32 mouse cellular contexts compared by ENCODE assay signal in genomic region chr3:37152274-37152673, GRCm38 (mm10). TPM values are rescaled to one million over a fixed set of nuclear protein-coding genes. Genes with fewer than 3 reads are reported as not detected.
A peak's percentile ranks its signal among the peaks of the same experiment; 100 is the strongest.
DNase-seq lines count a peak whose midpoint lies in the region; ATAC-seq and TF ChIP-seq lines count a peak whose summit lies in the region.
"Had no signal": no experiment of that assay in that cellular context is flagged by ENCODE, and none has a peak within 500 bp of the region (broad histone marks: within the 10 kb centered on the region; RNA-seq: fewer than 3 reads in every experiment).

No protein-coding gene starts in this region.

- no peak overlapping the region for H3K4me3 ChIP-seq in heart, embryonic 12.5 days
- H3K4me3 ChIP-seq in left cerebral cortex, adult 2 months: no peak overlapping the region
- H3K4me3 ChIP-seq: embryonic facial prominence, embryonic 13.5 days; erythroblast, embryonic 14.5 days; forebrain, embryonic 12.5 days; gastrocnemius, adult 2 months; intestine, embryonic 15.5 days; layer of hippocampus, adult 2 months; limb, embryonic 12.5 days had no signal

- no peaks in the 10 kb centered on the region for H3K27me3 ChIP-seq in heart, embryonic 12.5 days (replicated peaks)
- H3K27me3 ChIP-seq: embryonic facial prominence, embryonic 13.5 days; forebrain, embryonic 12.5 days; intestine, embryonic 15.5 days; limb, embryonic 12.5 days had no signal

- 82% methylated on average over 10 of the region's 10 CpGs for WGBS in heart, embryonic 12.5 days

- peak; percentile 82 for DNase-seq in heart, adult 11 months
- DNase-seq in thymus, postnatal 0 days (ENCODE audit: low spot score): peak; percentile 46
- no peak for DNase-seq in thymus, adult 18-20 months
- peak; percentile 82 for DNase-seq in naive thymus-derived CD4-positive, alpha-beta T cell, adult 2 months (ENCODE audit: low read depth)
- DNase-seq in right cerebral cortex, postnatal 25 days: no peak
- no peak for DNase-seq in left cerebral cortex, adult 2 months (ENCODE audit: extremely low spot score in 1 of 2, low spot score in 2 of 2)
- DNase-seq: adrenal gland, postnatal 25 days; cerebellum, adult 8-10 months; cerebellum, postnatal 36 days; embryo, embryonic 11 days; gastrocnemius, adult 2 months; heart, postnatal 4 days; kidney, adult 9 months; kidney, postnatal 25 days; layer of hippocampus, postnatal 36 days; lung, adult 18-20 months; lung, postnatal 4 days; right cerebral cortex, postnatal 14 days had no signal

- H3K4me2 ChIP-seq in heart, embryonic 12.5 days: no peak overlapping the region
- H3K4me2 ChIP-seq: embryonic facial prominence, embryonic 13.5 days; forebrain, embryonic 12.5 days; hindbrain, embryonic 14.5 days; intestine, embryonic 15.5 days; limb, embryonic 12.5 days; liver, embryonic 11.5 days had no signal

- no peak for ATAC-seq in heart, embryonic 12.5 days (ENCODE audit: insufficient number of reproducible peaks, low FRiP score)
- peak; percentile 79 for ATAC-seq in CD4-positive, CD25-positive, alpha-beta regulatory T cell, adult 4 months
- ATAC-seq: intestine, embryonic 15.5 days had no signal

- peaks cover 17% of the 10 kb centered on the region for H3K4me1 ChIP-seq in heart, embryonic 12.5 days (replicated peaks)
- H3K4me1 ChIP-seq: embryonic facial prominence, embryonic 13.5 days; forebrain, embryonic 12.5 days; intestine, embryonic 15.5 days had no signal

- TF ChIP-seq CTCF in left cerebral cortex, adult 2 months (IDR thresholded peaks at IDR 0.05): no peak

- no peaks in the 10 kb centered on the region for H3K9me3 ChIP-seq in heart, embryonic 12.5 days (replicated peaks)
- H3K9me3 ChIP-seq: embryonic facial prominence, embryonic 13.5 days; forebrain, embryonic 12.5 days; intestine, embryonic 15.5 days; limb, embryonic 12.5 days had no signal

- intact Hi-C loops in left cerebral cortex, adult 2 months (cut with DNase I): no loop called here

- no peak overlapping the region for H3K9ac ChIP-seq in heart, embryonic 12.5 days
- H3K9ac ChIP-seq: embryonic facial prominence, embryonic 13.5 days; forebrain, embryonic 12.5 days; hindbrain, embryonic 14.5 days; intestine, embryonic 15.5 days; limb, embryonic 12.5 days had no signal

- no peaks in the 10 kb centered on the region for H3K36me3 ChIP-seq in heart, embryonic 12.5 days
- H3K36me3 ChIP-seq: embryonic facial prominence, embryonic 13.5 days; forebrain, embryonic 12.5 days; intestine, embryonic 15.5 days; limb, embryonic 12.5 days had no signal

- H3K27ac ChIP-seq in heart, embryonic 12.5 days (ENCODE audit: poor library complexity, severe bottlenecking): no peak overlapping the region
- H3K27ac ChIP-seq in left cerebral cortex, adult 2 months: no peak overlapping the region
- H3K27ac ChIP-seq: embryonic facial prominence, embryonic 13.5 days; forebrain, embryonic 12.5 days; gastrocnemius, adult 2 months; hindbrain, embryonic 14.5 days; intestine, embryonic 15.5 days; layer of hippocampus, adult 2 months; limb, embryonic 12.5 days had no signal

RNA-seq across cellular contexts. Expression of gene Il2, which starts 26.5 kb away (rescaled TPM):
- 0.30 and 0.32 TPM in 2 replicates for polyA plus RNA-seq in heart, embryonic 12.5 days (2016; fragmentation: Nextera tagmentation; extraction: Ambion mirVana)
- polyA plus RNA-seq in thymus, postnatal 0 days (2015; fragmentation: Nextera tagmentation; extraction: Ambion mirVana): 0.69 and 0.87 TPM in 2 replicates
- polyA plus RNA-seq in CD4-positive, CD25-positive, alpha-beta regulatory T cell, adult 4 months (2017; shearing (Covaris generic)): 1 to 10 TPM in 1 of 2 experiments, under 1 TPM in 1; 0.60 to 1.0 TPM
- total RNA-seq in left cerebral cortex, adult 2 months (2021): not detected
- total RNA-seq: adrenal gland, postnatal 25 days; gastrocnemius, adult 2 months; gastrocnemius, postnatal 4 days; heart, postnatal 4 days; layer of hippocampus, adult 2 months; layer of hippocampus, postnatal 36 days; left cerebral cortex, postnatal 14 days; MEL; midbrain, postnatal 0 days had no signal
- polyA plus RNA-seq: erythroblast, embryonic 14.5 days had no signal

Comparison
In these comparisons a context has a peak if more than half of its experiments do, and no peak if none do; other contexts are left out.
1. DNase-seq: peak in heart, adult 11 months (single experiment), thymus, postnatal 0 days (single experiment) and naive thymus-derived CD4-positive, alpha-beta T cell, adult 2 months (single experiment); none in thymus, adult 18-20 months (0 of 2), right cerebral cortex, postnatal 25 days (single experiment) and left cerebral cortex, adult 2 months (0 of 2).